Mouse (Mus musculus): Measurements from ENCODE around the gene Olfr481. TPM values are rescaled to one million over a fixed set of nuclear protein-coding genes. Genes with fewer than 3 reads are reported as not detected.

The Olfr481 gene
- polyA plus RNA-seq, 1 experiment from 2014 or later, result not detected

Other genes with a start within 250 kb of the Olfr481 start
- gene Olfr470, start 232.4 kb upstream of the Olfr481 start, polyA plus RNA-seq (2015; fragmentation: Nextera tagmentation; extraction: Ambion mirVana), result not detected in 2 replicates
- not detected in 2 replicates for gene Olfr472, start 182.0 kb upstream of the Olfr481 start, polyA plus RNA-seq (2015; fragmentation: Nextera tagmentation; extraction: Ambion mirVana)
- not detected in 2 replicates for gene Olfr473, start 149.4 kb upstream of the Olfr481 start, polyA plus RNA-seq (2015; fragmentation: Nextera tagmentation; extraction: Ambion mirVana)
- not detected in 2 replicates for gene Olfr474, start 125.2 kb upstream of the Olfr481 start, polyA plus RNA-seq (2015; fragmentation: Nextera tagmentation; extraction: Ambion mirVana)
- gene Olfr476, start 115.1 kb upstream of the Olfr481 start, polyA plus RNA-seq (2015; fragmentation: Nextera tagmentation; extraction: Ambion mirVana), result not detected in 2 replicates
- gene Olfr477, start 93.2 kb upstream of the Olfr481 start, polyA plus RNA-seq (2015; fragmentation: Nextera tagmentation; extraction: Ambion mirVana), result not detected in 2 replicates
- not detected in 2 replicates for gene Olfr478, start 45.9 kb upstream of the Olfr481 start, polyA plus RNA-seq (2015; fragmentation: Nextera tagmentation; extraction: Ambion mirVana)
- gene Olfr479, start 29.2 kb upstream of the Olfr481 start, polyA plus RNA-seq (2015; fragmentation: Nextera tagmentation; extraction: Ambion mirVana), result not detected in 2 replicates
- not detected in 2 replicates for gene Olfr480, start 12.5 kb upstream of the Olfr481 start, polyA plus RNA-seq (2015; fragmentation: Nextera tagmentation; extraction: Ambion mirVana)
- gene Olfr482, start 17.7 kb downstream of the Olfr481 start, polyA plus RNA-seq (2015; fragmentation: Nextera tagmentation; extraction: Ambion mirVana), result not detected in 2 replicates
- gene Olfr483, start 21.0 kb downstream of the Olfr481 start, polyA plus RNA-seq (2015; fragmentation: Nextera tagmentation; extraction: Ambion mirVana), result not detected in 2 replicates
- gene Olfr484, start 47.6 kb downstream of the Olfr481 start, polyA plus RNA-seq (2015; fragmentation: Nextera tagmentation; extraction: Ambion mirVana), result not detected in 2 replicates
- gene Olfr485, start 80.0 kb downstream of the Olfr481 start, polyA plus RNA-seq (2015; fragmentation: Nextera tagmentation; extraction: Ambion mirVana), result not detected in 2 replicates
- not detected in 2 replicates for gene Olfr486, start 92.9 kb downstream of the Olfr481 start, polyA plus RNA-seq (2015; fragmentation: Nextera tagmentation; extraction: Ambion mirVana)
- not detected in 2 replicates for gene Olfr487, start 134.8 kb downstream of the Olfr481 start, polyA plus RNA-seq (2015; fragmentation: Nextera tagmentation; extraction: Ambion mirVana)
- not detected in 2 replicates for gene Olfr488, start 178.5 kb downstream of the Olfr481 start, polyA plus RNA-seq (2015; fragmentation: Nextera tagmentation; extraction: Ambion mirVana)
- gene Olfr490, start 209.1 kb downstream of the Olfr481 start, polyA plus RNA-seq (2015; fragmentation: Nextera tagmentation; extraction: Ambion mirVana), result not detected in 2 replicates
- not detected in 2 replicates for gene Olfr491, start 233.6 kb downstream of the Olfr481 start, polyA plus RNA-seq (2015; fragmentation: Nextera tagmentation; extraction: Ambion mirVana)
- not detected in 2 replicates for gene Olfr492, start 243.8 kb downstream of the Olfr481 start, polyA plus RNA-seq (2015; fragmentation: Nextera tagmentation; extraction: Ambion mirVana)